Mouse (Mus musculus): ENCODE data around the gene Nat14. TPM values are rescaled to one million over a fixed set of nuclear protein-coding genes. Genes with fewer than 3 reads are reported as not detected.

The Nat14 gene
- not detected for polyA plus RNA-seq (2017; shearing (Covaris generic))

DNA sequence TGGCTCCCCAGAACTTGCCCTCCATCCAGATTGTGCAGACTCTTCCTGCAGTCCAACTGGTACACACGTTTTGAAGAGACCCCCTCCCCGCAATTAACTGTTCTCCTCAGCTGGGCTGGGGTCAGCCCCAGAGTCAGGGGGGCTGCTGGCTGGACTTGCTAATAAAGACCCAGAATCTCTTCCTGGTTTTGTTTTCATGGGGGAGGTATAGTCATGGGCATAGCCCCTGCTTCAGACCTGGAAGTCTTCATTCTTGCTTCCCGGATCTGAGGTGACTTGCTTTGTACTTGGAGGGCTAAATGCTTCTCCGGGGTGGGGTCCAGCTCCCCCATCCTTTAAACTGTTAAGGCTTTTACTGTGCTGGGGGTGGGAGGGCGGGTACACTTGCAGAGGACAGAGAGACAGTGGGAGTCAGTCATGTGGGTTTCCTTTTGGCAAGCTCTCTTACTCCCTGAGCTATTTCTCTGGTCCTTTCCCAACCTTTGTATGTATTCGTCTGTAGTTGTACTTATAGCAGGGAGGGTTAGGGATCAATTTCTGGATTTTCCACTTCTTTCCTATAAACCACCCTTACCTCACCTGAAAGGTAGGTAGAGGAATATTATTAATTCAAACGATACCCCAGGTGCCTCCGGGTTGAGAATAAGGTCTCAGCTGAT is at the start of gene Nat14:
Gene Nat14 (plus strand): TSS at position 205 of the 659 bp plus-strand sequence.

DNA sequence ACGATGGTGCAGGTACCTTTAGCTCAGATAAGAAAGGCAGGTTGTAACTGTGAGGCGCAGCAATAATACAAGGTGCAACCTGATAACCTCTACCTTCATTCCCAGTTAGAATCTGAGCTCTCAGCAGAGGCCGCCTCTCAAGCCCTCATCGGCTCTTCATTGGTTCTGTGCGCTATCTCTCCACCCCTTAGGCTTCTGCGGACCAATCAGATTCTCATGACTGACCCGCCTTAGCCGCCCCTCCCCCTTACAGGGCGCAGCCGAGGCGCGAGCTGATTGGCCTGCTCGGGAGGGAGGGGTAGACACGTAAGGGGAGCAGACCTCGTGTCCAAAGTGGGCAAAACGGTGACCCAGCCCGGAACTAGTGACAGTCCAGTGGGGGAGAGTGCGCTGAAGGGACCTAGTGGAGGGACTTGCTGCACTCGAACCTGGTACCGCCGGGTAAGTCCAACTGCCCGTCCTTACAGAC is 45.0 kb upstream of the Nat14 start, which contains the start of gene Isoc2a:
Gene Isoc2a (plus strand): TSS at position 401 of the 469 bp plus-strand sequence.

DNA sequence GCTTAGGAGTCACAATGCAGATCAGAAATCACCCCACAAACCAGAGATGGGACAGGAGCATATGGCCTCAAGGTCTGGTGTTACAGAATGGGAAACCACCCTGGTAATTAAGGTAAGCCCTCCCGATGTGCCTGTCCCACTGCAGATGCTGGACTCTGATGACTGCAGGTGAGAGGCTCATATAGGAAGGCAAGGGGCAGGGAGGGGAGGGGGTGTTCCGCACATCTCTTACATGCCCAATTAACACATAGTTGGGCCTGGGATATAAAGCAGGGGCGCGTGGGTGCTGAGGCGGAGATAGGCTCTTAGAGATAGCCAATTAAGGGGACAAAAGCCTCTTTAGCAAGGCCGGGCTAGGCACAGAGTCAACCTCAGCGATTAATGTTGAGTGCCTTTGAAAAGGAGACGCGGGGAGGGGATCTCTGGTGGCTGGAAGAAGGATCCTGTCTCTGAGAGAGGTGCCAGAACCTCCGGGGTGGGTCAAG is 15.3 kb upstream of the Nat14 start, which contains the start of gene Gm36210:
Gene Gm36210 (minus strand): TSS at position 51 of the 485 bp plus-strand sequence.

DNA sequence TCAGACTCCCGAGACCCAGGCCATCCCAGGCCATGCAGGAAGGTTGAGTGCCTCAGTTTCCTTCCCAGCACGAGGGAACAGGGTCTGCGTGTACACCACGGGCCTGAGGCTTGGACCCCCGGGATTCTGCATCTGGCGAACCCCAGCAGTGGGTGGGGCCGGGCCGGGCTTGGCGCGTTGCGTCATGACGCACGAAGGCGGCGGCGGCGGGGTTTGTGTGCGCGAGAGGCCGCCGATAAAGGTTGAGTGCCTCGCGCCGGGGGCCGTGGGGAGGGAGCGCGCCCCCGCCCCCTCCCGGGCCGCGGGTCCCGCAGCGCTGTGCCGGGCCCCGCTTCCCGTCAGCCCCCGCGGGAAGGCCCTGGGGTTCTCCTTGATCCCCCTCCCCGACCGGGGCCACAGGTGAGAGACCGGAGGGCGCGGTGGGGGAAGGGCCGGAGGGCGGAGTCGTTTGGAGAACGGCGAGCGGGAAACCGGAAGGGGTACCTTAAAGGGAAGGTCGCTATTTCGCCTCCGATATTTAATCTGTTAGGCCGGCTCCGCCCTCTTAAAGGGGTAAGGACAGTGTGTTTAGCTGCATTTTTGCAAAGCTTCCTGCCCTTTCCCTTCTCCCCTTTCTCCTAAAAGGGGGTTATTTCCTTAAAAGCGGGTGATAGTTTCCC is 6.7 kb upstream of the Nat14 start, which contains the start of gene Zfp628:
Gene Zfp628 (plus strand): TSS at position 211 of the 659 bp plus-strand sequence.

DNA sequence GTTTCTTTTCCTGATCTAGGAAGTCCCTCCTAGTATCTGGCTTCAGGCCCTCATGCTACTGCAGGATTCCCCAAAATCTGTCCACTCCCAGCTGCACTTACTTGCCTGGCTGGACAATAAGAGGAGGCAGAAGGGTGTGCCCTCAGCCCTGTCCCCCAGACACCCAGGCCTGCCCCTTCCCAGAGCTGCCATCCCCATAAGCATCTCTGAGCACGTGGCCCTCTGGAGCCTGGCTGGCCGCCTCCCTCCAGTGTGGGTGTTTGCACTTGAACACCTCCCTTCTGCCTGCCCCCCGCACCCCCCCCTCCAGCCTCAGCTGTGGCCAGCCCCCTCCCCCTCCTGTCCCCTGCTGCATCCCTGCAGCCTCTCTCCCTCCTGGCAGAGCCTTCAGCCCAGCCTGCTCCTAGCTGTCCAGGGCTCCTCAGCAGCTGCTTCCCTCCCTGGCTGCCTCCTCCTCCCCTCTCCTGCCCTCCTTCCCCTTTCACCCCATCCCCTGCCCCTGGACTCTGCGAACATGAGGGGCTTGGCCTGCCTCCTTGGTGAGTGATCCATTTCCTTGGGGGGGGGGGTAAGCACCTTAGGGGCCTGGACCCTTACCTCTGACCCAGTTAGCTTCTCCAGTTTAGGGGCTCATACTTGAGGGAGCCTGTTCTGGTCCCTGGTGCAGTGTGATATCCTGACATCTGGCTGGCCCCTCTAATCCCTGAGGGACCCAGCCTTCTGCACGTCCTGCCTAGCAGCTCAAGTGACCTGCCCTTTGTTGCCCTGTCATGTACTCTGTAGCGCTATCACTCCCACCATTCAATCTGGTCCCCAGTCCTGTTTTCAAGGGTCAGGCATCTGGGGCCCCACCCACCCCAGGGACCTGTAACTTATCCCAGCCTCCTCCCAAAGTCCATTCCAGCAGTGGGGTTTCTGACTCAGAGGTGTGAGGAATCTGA is 3.9 kb downstream of the Nat14 start, which contains the start of gene Ssc5d:
Gene Ssc5d (plus strand): TSS at position 345 of the 941 bp plus-strand sequence.

DNA sequence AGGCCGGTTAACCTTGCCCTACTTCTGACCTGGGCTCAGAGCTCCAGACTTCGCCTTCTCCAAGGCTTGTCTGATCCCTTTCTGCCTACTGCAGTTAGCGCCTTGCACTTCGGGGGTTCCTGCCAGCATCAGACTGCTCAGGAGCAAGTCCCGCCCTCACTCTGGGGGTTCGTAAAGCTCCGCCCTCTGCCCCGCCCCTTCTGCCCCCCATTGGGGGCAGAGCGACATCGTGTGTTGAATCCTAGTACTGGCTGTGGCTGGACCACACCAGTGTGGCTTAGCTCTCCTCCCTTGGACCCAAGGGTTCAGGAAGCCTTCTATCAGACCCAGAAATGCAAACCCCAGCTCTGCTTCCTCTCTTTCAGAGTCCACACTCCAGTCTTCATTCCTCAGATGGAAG is 42.4 kb downstream of the Nat14 start, which contains the start of gene Sbk2:
Gene Sbk2 (minus strand): TSS at position 135 of the 400 bp plus-strand sequence.

DNA sequence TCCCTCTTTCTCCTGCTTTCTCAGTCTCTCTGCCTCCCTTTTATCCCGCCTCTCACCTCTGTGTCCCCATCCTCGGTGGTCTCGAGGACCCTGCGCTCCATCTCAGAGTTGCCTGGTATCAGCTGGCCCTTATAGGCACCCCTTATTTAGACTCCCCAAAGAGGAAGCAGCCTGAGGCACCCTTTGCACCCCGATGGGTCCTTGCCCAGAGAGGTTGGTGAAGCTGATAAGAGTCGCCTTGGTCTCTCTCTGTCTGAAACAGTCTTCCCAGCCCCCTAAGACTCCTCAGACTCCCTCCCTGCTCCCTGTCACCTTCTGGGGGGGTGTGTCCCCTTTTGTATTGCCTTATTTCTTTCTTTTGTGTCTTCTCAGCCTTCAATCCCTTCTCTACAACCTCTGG is 49.2 kb downstream of the Nat14 start, which contains the start of gene Sbk3:
Gene Sbk3 (minus strand): TSS at position 101 of the 400 bp plus-strand sequence.

Other genes with a start within 250 kb of the Nat14 start
- gene Hspbp1, start 237.0 kb upstream of the Nat14 start, polyA plus RNA-seq (2017; shearing (Covaris generic)): 60.7 TPM
- gene Brsk1, start 231.4 kb upstream of the Nat14 start, polyA plus RNA-seq (2017; shearing (Covaris generic)): not detected
- not detected for gene Tmem150b, start 196.8 kb upstream of the Nat14 start, polyA plus RNA-seq (2017; shearing (Covaris generic))
- 33.0 TPM for gene Kmt5c, start 181.9 kb upstream of the Nat14 start, polyA plus RNA-seq (2017; shearing (Covaris generic))
- 1.7 TPM for gene Cox6b2, start 168.9 kb upstream of the Nat14 start, polyA plus RNA-seq (2017; shearing (Covaris generic))
- not detected for gene Fam71e2, start 150.7 kb upstream of the Nat14 start, polyA plus RNA-seq (2017; shearing (Covaris generic))
- not detected for gene Il11, start 139.2 kb upstream of the Nat14 start, polyA plus RNA-seq (2017; shearing (Covaris generic))
- gene Tmem190, start 139.1 kb upstream of the Nat14 start, polyA plus RNA-seq (2017; shearing (Covaris generic)): not detected
- gene Tmem238, start 132.4 kb upstream of the Nat14 start, polyA plus RNA-seq (2017; shearing (Covaris generic)): 7.3 TPM
- 251 TPM for gene Rpl28, start 129.2 kb upstream of the Nat14 start, polyA plus RNA-seq (2017; shearing (Covaris generic))
- 295 TPM for gene Ube2s, start 109.4 kb upstream of the Nat14 start, polyA plus RNA-seq (2017; shearing (Covaris generic))
- 0.91 TPM for gene Shisa7, start 77.3 kb upstream of the Nat14 start, polyA plus RNA-seq (2017; shearing (Covaris generic))
- 8.8 TPM for gene Isoc2b, start 51.8 kb upstream of the Nat14 start, polyA plus RNA-seq (2017; shearing (Covaris generic))
- gene Isoc2a, start 44.9 kb upstream of the Nat14 start, polyA plus RNA-seq (2017; shearing (Covaris generic)): 0.60 TPM
- gene Gm36210, start 15.5 kb upstream of the Nat14 start, polyA plus RNA-seq (2017; shearing (Covaris generic)): not detected
- gene Zfp628, start 6.8 kb upstream of the Nat14 start, polyA plus RNA-seq (2017; shearing (Covaris generic)): 3.0 TPM
- not detected for gene Ssc5d, start 3.8 kb downstream of the Nat14 start, polyA plus RNA-seq (2017; shearing (Covaris generic))
- gene Sbk2, start 42.4 kb downstream of the Nat14 start, polyA plus RNA-seq (2017; shearing (Covaris generic)): 1.0 TPM
- not detected for gene Sbk3, start 49.1 kb downstream of the Nat14 start, polyA plus RNA-seq (2017; shearing (Covaris generic))
- 13.8 TPM for gene Zfp579, start 74.1 kb downstream of the Nat14 start, polyA plus RNA-seq (2017; shearing (Covaris generic))
- gene Zfp524, start 92.4 kb downstream of the Nat14 start, polyA plus RNA-seq (2017; shearing (Covaris generic)): 15.8 TPM
- 47.5 TPM for gene Fiz1, start 92.7 kb downstream of the Nat14 start, polyA plus RNA-seq (2017; shearing (Covaris generic))
- 7.6 TPM for gene Gm44973, start 93.5 kb downstream of the Nat14 start, polyA plus RNA-seq (2017; shearing (Covaris generic))
- 6.1 TPM for gene Zfp865, start 98.3 kb downstream of the Nat14 start, polyA plus RNA-seq (2017; shearing (Covaris generic))
- gene Ccdc106, start 98.5 kb downstream of the Nat14 start, polyA plus RNA-seq (2017; shearing (Covaris generic)): not detected
- not detected for gene 4632433K11Rik, start 112.1 kb downstream of the Nat14 start, polyA plus RNA-seq (2017; shearing (Covaris generic))
- 2.4 TPM for gene Zfp784, start 116.4 kb downstream of the Nat14 start, polyA plus RNA-seq (2017; shearing (Covaris generic))
- gene Zfp580, start 129.5 kb downstream of the Nat14 start, polyA plus RNA-seq (2017; shearing (Covaris generic)): 2.9 TPM
- gene U2af2, start 140.1 kb downstream of the Nat14 start, polyA plus RNA-seq (2017; shearing (Covaris generic)): 108 TPM
- gene Epn1, start 158.2 kb downstream of the Nat14 start, polyA plus RNA-seq (2017; shearing (Covaris generic)): 30.9 TPM
- not detected for gene Rfpl4, start 194.9 kb downstream of the Nat14 start, polyA plus RNA-seq (2017; shearing (Covaris generic))
- gene Rasl2-9, start 203.9 kb downstream of the Nat14 start, polyA plus RNA-seq (2017; shearing (Covaris generic)): not detected
- 0.12 TPM for gene Vmn1r55, start 227.6 kb downstream of the Nat14 start, polyA plus RNA-seq (2017; shearing (Covaris generic))

All from effector memory CD4-positive, alpha-beta T cell, adult 5 months (primary cell).